Mouse (Mus musculus) E14TG2a.4 (cell line): ENCODE results near the gene Rln1.

ENCODE experiments used
- CTCF ChIP-seq: conservative IDR thresholded peaks from 2 replicates; pipeline ENCODE4 v1.5.1; 2014; ENCODE audit warnings: low read length
- NANOG ChIP-seq: IDR thresholded peaks from 2 replicates; pipeline ENCODE4 v1.6.1; 2014; ENCODE audit warnings: borderline replicate concordance, low read length, mixed read lengths
- POU5F1 ChIP-seq: IDR thresholded peaks from 2 replicates; pipeline ENCODE4 v1.6.1; 2014; ENCODE audit warnings: low read length, borderline replicate concordance

DNA sequence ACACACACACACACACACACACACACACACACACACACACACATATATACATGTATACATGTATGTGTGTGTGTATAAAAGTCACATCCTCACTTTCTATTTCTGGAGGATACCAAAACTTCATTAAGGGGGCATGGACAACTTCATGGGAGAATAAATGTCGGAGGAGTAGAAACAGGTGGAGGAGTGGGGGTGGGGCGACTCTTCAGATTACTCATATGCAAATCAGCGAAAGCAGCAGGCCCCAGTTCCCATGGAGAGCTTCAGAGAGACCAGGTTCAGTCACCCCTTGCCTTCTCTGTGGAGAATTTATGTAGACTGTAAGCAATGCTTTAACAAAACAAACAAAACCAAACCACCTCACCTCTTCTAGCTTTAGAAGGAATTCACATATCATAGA is 30.6 kb upstream of the Rln1 start:
- TF ChIP-seq CTCF, result no peak
- no peak for TF ChIP-seq POU5F1
- no peak for TF ChIP-seq NANOG
